Mouse (Mus musculus) adrenal gland, adult 18-20 months (tissue): ENCODE measurements around the gene Gpr68. TPM values are rescaled to one million over a fixed set of nuclear protein-coding genes. Genes with fewer than 3 reads are reported as not detected.

ENCODE experiments used
- DNase-seq, 2 experiments: peaks; one replicate each; pipeline ENCODE4 v3.0.0; 2021 to 2022; ENCODE audit warnings: low spot score in 2 of 2
- total RNA-seq, 2 experiments: library from RNA; stranded (reverse); gene quantifications; 1 replicate in 1 of 2; 2 replicates in 1 of 2; pipeline ENCODE4 v1.2.3; 2021

Gpr68 gene
- total RNA-seq, 2 experiments from 2014 or later, result 1.1 to 1.9 TPM

- peak in 1 of 2 experiments; percentile 14 for DNase-seq
Observed at GRCm38 (mm10) chr12:100924646-100925339, 16.8 kb upstream of the Gpr68 start.

- DNase-seq, result no peak
Observed at GRCm38 (mm10) chr12:100910731-100911130, 2.7 kb upstream of the Gpr68 start.

GRCm38 (mm10) chr12:100909765-100910164 is 1.8 kb upstream of the Gpr68 start:
- DNase-seq, result no peak

GRCm38 (mm10) chr12:100908298-100909034 is 468 bp upstream of the Gpr68 start:
- no peak for DNase-seq

- no peak for DNase-seq
Observed at GRCm38 (mm10) chr12:100906861-100907260, 1.1 kb downstream of the Gpr68 start.

- DNase-seq, result no peak
Observed at GRCm38 (mm10) chr12:100903761-100904160, 4.2 kb downstream of the Gpr68 start.

GRCm38 (mm10) chr12:100901386-100901785 is 6.6 kb downstream of the Gpr68 start:
- no peak for DNase-seq

GRCm38 (mm10) chr12:100900901-100901300 is 7.1 kb downstream of the Gpr68 start:
- DNase-seq, result no peak

- DNase-seq, result no peak
Observed at GRCm38 (mm10) chr12:100899111-100899640, 8.8 kb downstream of the Gpr68 start.

- no peak for DNase-seq
Observed at GRCm38 (mm10) chr12:100897736-100898650, 10.0 kb downstream of the Gpr68 start.

GRCm38 (mm10) chr12:100896661-100897060 is 11.3 kb downstream of the Gpr68 start:
- DNase-seq, result no peak

- DNase-seq, result no peak
Observed at GRCm38 (mm10) chr12:100895504-100895903, 12.5 kb downstream of the Gpr68 start.

- DNase-seq, result no peak
Observed at GRCm38 (mm10) chr12:100890548-100890947, 17.4 kb downstream of the Gpr68 start.

- DNase-seq, result no peak
Observed at GRCm38 (mm10) chr12:100887801-100888258, 20.2 kb downstream of the Gpr68 start.

GRCm38 (mm10) chr12:100886877-100887276 is 21.1 kb downstream of the Gpr68 start:
- DNase-seq, result no peak

GRCm38 (mm10) chr12:100885585-100885984 is 22.4 kb downstream of the Gpr68 start:
- no peak for DNase-seq

- no peak for DNase-seq
Observed at GRCm38 (mm10) chr12:100883168-100883567, 24.8 kb downstream of the Gpr68 start.

GRCm38 (mm10) chr12:100878556-100878955 is 29.4 kb downstream of the Gpr68 start:
- DNase-seq, result no peak

- no peak for DNase-seq
Observed at GRCm38 (mm10) chr12:100877936-100878335, 30.1 kb downstream of the Gpr68 start.

- DNase-seq, result no peak
Observed at GRCm38 (mm10) chr12:100875960-100876359, 32.0 kb downstream of the Gpr68 start.

GRCm38 (mm10) chr12:100875553-100875952 is 32.4 kb downstream of the Gpr68 start:
- no peak for DNase-seq
